Mouse (Mus musculus): ENCODE results near the gene Elk4. TPM values are rescaled to one million over a fixed set of nuclear protein-coding genes. Genes with fewer than 3 reads are reported as not detected.
A peak's percentile ranks its signal among the peaks of the same experiment; 100 is the strongest.

The Elk4 gene
- polyA plus RNA-seq, 1 experiment, result 39.9 TPM

DNA sequence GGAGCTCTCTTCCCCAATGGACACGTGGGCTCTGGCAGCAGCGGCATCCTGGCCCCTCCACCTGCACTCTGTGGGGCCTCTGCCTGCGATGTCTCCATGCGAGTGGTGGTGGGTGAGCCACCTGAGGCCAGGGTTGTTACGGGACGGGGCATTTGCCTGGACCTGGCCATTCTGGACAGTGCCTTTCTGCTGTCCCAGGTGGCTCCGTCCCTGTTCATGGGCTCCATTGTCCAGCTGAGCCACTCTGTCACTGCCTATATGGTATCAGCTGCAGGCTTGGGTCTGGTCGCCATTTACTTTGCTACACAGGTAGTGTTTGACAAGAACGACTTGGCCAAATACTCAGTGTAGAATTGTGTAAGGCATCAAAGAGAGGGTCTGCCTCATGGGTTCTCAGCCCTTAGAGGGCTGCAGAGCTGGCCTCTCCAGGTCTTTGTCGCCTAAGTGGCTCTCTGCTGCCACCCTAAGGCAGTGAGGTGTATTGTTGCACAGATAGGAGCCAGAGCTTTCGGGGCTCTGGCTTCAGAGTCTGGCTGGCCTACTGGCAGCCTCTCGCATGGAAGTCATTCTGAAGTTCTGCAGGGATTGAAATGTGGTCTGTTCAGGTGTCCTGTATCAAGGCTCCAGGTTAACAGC lies 25.9 kb upstream of the Elk4 start:
- H3K4me3 ChIP-seq (replicated peaks; ENCODE audit: extremely low read depth, low read depth, low read length), result no peak overlapping the region
- no peaks in the 10 kb centered on the region for H3K4me1 ChIP-seq (ENCODE audit: control insufficient read depth, insufficient read depth, low read length)
- peak; percentile 70 for DNase-seq
- 58% methylated on average over 12 of the region's 12 CpGs for WGBS
- peak; percentile 84 for TF ChIP-seq CTCF (IDR thresholded peaks at IDR 0.05; ENCODE audit: insufficient read depth, low read length)
- TF ChIP-seq POLR2A (IDR thresholded peaks at IDR 0.05; ENCODE audit: borderline replicate concordance, extremely low read depth, low read depth, low read length), result no peak

- no peaks in the 10 kb centered on the region for H3K4me1 ChIP-seq (ENCODE audit: control insufficient read depth, insufficient read depth, low read length)
- 11% methylated on average over 5 of the region's 5 CpGs for WGBS
- H3K4me3 ChIP-seq (replicated peaks; ENCODE audit: extremely low read depth, low read depth, low read length), result no peak overlapping the region
- DNase-seq, result peak; percentile 74
- TF ChIP-seq POLR2A (IDR thresholded peaks at IDR 0.05; ENCODE audit: borderline replicate concordance, extremely low read depth, low read depth, low read length) (no peak), CTCF (IDR thresholded peaks at IDR 0.05; ENCODE audit: insufficient read depth, low read length) (peak; percentile 97)
Observed at GRCm38 (mm10) chr1:131982907-131983306, 24.5 kb upstream of the Elk4 start.

DNA sequence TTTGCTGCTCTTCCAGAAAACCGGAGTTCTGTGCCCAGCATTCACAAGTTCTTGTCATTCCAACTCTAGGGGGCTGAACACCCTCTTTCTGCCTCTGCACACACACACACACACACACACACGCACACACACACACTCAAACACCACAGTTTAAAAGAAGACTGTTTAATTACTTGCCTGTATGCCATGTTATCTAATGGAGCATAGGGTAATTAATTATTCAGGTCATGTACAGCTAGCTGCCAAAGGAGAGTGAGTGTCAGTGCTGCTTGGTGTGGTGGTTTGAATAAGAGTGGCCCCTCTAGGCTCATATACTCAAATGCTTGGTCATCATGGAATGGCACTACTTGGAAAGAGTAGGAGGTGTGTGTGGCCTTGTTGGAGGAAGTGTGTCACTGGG lies 23.6 kb upstream of the Elk4 start:
- TF ChIP-seq POLR2A (IDR thresholded peaks at IDR 0.05; ENCODE audit: borderline replicate concordance, extremely low read depth, low read depth, low read length) (no peak), CTCF (IDR thresholded peaks at IDR 0.05; ENCODE audit: insufficient read depth, low read length) (no peak)
- Histone ChIP-seq H3K4me3 (replicated peaks; ENCODE audit: extremely low read depth, low read depth, low read length) (no peak overlapping the region), H3K4me1 (ENCODE audit: control insufficient read depth, insufficient read depth, low read length) (no peaks in the 10 kb centered on the region)
- no peak for DNase-seq
- WGBS, result 61% methylated on average over 2 of the region's 2 CpGs

DNA sequence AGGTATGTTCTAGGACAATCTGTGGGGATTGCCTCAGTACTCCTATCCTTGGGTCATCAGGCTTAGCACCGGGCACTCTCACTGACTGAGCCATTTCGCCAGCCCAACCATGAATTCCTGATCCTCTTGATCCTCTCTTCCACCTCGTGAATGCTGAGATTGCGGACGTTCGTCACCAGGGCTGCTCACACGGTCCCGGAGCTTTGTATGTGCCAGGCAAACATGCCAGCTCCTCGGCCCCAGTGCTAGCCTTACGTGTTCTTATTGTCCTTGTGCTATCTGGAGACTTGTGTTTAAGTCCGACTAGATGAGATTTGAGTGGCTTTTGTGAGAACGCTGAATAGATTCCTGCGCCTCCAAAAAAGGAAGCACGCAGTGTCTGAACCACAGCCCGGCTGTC lies 20.0 kb upstream of the Elk4 start:
- no peaks in the 10 kb centered on the region for H3K4me1 ChIP-seq (ENCODE audit: control insufficient read depth, insufficient read depth, low read length)
- 56% methylated on average over 15 of the region's 15 CpGs for WGBS
- no peak for DNase-seq
- no peak overlapping the region for H3K4me3 ChIP-seq (replicated peaks; ENCODE audit: extremely low read depth, low read depth, low read length)
- no peak for TF ChIP-seq CTCF (IDR thresholded peaks at IDR 0.05; ENCODE audit: insufficient read depth, low read length)
- TF ChIP-seq POLR2A (IDR thresholded peaks at IDR 0.05; ENCODE audit: borderline replicate concordance, extremely low read depth, low read depth, low read length), result no peak

GRCm38 (mm10) chr1:131989476-131989875 lies 17.9 kb upstream of the Elk4 start:
- TF ChIP-seq POLR2A (IDR thresholded peaks at IDR 0.05; ENCODE audit: borderline replicate concordance, extremely low read depth, low read depth, low read length) (no peak), CTCF (IDR thresholded peaks at IDR 0.05; ENCODE audit: insufficient read depth, low read length) (no peak)
- H3K4me3 ChIP-seq (replicated peaks; ENCODE audit: extremely low read depth, low read depth, low read length), result no peak overlapping the region
- H3K4me1 ChIP-seq (ENCODE audit: control insufficient read depth, insufficient read depth, low read length), result no peaks in the 10 kb centered on the region
- DNase-seq, result no peak
- WGBS, result 80% methylated on average over 4 of the region's 4 CpGs

DNA sequence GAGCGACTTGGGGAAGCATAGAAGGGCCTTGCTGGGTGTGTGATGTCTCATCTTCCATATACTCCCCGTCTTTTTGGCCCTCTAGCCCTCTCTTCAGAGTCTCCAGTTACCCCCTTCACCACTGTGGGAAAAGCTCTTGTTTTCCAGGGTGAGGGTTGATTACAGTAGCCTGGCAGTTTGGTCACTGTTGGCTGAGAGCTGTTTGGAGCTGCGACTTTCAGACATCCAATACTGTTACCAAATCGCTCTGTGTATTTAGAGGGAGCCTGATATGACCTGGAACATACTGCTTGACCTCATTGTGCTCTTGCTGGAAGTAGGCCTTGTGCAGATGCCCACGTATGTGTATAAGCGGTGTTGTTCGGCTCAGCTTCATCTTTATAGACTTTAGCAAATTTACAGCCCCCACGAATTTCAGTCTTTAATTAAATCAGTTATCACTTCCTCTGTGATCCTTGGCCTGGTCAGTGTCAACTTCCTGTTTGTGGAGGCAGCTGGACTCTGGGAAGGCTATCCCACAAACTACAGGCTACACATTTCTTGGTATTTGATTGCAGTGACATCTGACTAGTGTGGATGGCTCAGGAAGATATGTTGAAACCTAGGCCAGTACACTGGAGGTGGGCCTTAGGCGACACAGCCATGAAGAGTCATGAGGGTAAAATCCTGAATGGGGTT lies 17.2 kb upstream of the Elk4 start:
- no peak overlapping the region for H3K4me3 ChIP-seq (replicated peaks; ENCODE audit: extremely low read depth, low read depth, low read length)
- DNase-seq, result no peak
- WGBS, result 77% methylated on average over 9 of the region's 9 CpGs
- no peaks in the 10 kb centered on the region for H3K4me1 ChIP-seq (ENCODE audit: control insufficient read depth, insufficient read depth, low read length)
- no peak for TF ChIP-seq POLR2A (IDR thresholded peaks at IDR 0.05; ENCODE audit: borderline replicate concordance, extremely low read depth, low read depth, low read length)
- TF ChIP-seq CTCF (IDR thresholded peaks at IDR 0.05; ENCODE audit: insufficient read depth, low read length), result no peak

- no peak overlapping the region for H3K4me3 ChIP-seq (replicated peaks; ENCODE audit: extremely low read depth, low read depth, low read length)
- DNase-seq, result no peak
- WGBS, result 64% methylated on average over 7 of the region's 7 CpGs
- H3K4me1 ChIP-seq (ENCODE audit: control insufficient read depth, insufficient read depth, low read length), result no peaks in the 10 kb centered on the region
- TF ChIP-seq POLR2A (IDR thresholded peaks at IDR 0.05; ENCODE audit: borderline replicate concordance, extremely low read depth, low read depth, low read length) (no peak), CTCF (IDR thresholded peaks at IDR 0.05; ENCODE audit: insufficient read depth, low read length) (no peak)
Observed at GRCm38 (mm10) chr1:131992561-131993001, 14.8 kb upstream of the Elk4 start.

GRCm38 (mm10) chr1:131993169-131994040 lies 14.0 kb upstream of the Elk4 start:
- TF ChIP-seq POLR2A (IDR thresholded peaks at IDR 0.05; ENCODE audit: borderline replicate concordance, extremely low read depth, low read depth, low read length) (no peak), CTCF (IDR thresholded peaks at IDR 0.05; ENCODE audit: insufficient read depth, low read length) (no peak)
- H3K4me3 ChIP-seq (replicated peaks; ENCODE audit: extremely low read depth, low read depth, low read length), result no peak overlapping the region
- H3K4me1 ChIP-seq (ENCODE audit: control insufficient read depth, insufficient read depth, low read length), result no peaks in the 10 kb centered on the region
- 81% methylated on average over 12 of the region's 12 CpGs for WGBS
- DNase-seq, result no peak

- TF ChIP-seq CTCF (IDR thresholded peaks at IDR 0.05; ENCODE audit: insufficient read depth, low read length) (peak; percentile 19; the same call in 1 of the 2 replicates), POLR2A (IDR thresholded peaks at IDR 0.05; ENCODE audit: borderline replicate concordance, extremely low read depth, low read depth, low read length) (no peak)
- Histone ChIP-seq H3K4me1 (ENCODE audit: control insufficient read depth, insufficient read depth, low read length) (no peaks in the 10 kb centered on the region), H3K4me3 (replicated peaks; ENCODE audit: extremely low read depth, low read depth, low read length) (no peak overlapping the region)
- DNase-seq, result peak; percentile 60
- 31% methylated on average over 4 of the region's 4 CpGs for WGBS
Observed at GRCm38 (mm10) chr1:131995062-131995461, 12.3 kb upstream of the Elk4 start.

All from lung, adult 2 months (tissue).